Mouse (Mus musculus) left cerebral cortex, adult 11 months (tissue): ENCODE measurements around the gene Higd2a.
A peak's percentile ranks its signal among the peaks of the same experiment; 100 is the strongest.

Experiments used
- DNase-seq: peaks from one replicate; pipeline ENCODE4 v3.0.0; 2022; ENCODE audit warnings: low spot score

Higd2a gene

DNA sequence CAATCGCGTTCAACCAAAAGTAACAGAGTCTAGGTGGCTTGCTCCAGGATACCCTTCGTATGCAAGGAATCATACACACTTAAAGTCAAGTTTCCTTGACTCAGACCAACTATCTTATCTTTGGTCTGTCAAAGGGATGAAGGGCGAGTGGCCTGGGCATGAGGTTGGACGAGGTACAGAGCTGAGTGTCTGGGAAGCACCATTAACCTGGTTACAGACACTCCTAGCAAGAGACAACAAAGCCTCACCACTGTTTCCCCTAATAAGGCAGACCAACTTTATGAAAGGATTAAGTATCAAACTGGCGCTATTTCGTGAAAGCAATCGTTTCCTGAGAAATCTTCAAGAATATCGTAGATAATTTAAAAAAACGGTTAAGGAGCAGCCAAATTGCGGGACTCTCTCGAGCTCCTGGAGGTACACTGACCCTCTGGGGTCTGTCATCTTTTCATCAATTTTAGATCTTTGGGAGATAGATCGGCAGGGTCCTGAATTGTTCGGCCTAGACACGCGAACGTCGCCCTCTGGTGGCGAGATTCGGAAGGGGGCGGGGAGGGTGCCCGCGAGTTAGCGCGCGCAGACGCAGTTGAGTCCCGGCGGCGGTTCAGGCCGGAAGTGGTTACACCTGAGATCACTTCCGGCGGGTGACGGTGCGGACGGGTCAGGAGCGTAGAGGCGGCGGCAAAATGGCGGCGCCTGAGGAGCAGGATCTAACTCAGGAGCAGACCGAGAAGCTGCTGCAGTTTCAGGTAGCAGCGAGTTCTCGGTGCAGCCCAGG is 31.3 kb downstream of the Higd2a start, which contains the start of gene Faf2:
Gene Faf2 (plus strand): TSS at position 630 of the 778 bp plus-strand sequence.
- peak; percentile 98 for DNase-seq

DNA sequence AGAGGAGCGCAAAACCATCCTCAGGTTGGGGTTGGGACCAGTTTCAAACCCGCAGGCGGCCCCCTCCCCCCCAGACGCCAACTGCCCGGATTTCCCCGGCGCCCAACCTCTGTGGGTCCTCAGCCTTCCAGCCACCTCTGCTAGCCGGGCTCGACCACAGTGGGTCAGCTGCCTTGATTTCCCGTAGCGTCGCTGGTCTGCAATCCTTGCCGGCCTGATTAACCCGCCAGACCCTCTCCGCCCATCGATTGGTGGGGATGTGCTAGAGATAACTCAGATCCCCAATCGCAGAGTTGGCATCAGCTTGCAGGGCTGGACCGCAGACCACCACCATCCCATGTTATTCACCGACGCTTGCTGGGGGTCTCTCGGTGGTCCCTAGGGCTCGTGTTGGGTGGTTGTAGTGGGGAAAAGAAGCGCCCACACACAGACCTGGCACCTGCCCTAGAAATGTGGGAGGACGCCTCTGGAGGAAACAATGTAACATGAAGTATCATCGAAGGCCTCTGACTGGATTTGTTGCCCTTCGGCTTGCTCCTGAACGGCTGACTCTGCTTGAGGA is 32.0 kb downstream of the Higd2a start:
- DNase-seq: no peak

DNA sequence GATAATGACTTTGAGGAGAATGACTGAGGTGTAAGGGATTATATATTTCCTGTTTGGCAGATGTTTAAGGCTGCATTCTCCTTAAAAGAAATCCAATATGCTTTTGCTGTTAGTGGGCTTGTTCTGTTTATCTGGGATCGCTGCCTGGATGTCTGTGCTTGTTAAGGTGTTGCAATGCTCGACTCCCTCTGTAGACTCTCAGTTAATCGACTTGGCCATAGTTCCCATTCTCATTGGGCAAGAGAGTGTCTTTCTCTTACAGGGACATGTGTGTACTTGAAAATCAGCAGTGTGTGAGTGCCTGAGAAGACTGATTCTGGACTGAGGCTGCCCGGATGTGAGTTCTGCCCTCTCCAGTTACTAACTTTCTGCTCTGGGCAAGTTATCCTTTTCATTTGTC is 39.1 kb downstream of the Higd2a start:
- DNase-seq: no peak

DNA sequence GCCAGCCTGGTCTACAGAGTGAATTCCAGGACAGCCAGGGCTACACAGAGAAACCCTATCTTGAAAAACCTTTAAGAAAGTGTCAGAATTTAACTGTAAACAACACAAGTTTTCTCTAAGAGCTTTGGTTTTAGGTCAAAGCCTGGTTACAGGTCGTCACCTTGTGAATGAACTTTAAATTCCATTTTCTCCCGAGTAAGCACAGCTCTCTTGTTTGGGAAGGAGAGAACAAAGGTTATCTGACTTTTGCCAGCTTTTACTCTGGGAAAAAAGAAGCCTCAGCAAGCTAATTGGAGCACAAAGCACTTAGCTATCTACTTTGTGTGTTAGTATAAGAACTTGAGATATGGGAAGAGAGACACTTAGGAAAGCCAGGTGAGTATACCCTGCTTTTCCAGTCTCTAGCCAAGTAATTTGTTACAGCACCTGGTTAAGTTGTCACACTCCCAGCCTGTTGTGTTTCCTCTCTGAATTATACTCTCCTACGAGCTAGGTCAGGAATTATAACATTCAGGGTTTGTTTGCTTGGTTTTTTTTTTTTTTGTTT is 42.8 kb downstream of the Higd2a start:
- no peak for DNase-seq

DNA sequence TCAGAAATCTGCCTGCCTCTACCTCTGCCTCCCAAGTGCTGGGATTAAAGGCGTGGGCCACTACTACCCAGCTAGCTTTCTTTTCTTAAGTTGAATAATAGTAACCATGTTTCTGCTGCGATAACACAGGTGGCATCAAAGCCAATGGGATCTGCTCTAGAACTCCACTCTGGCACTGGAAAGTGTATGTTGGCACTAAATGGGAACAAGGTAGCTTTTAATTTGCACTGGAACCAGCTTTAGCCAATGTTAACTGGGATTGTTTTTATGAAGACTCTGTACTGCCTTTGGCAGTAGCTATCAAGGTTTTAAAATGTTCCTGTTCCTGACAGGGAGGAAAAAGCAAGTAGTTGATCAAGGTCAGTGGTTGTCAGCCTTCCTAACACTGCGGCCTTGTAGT is 45.0 kb downstream of the Higd2a start:
- DNase-seq: no peak
